Mouse (Mus musculus) forebrain, embryonic 10.5 days (tissue): Measurements from ENCODE around the gene Sspn. TPM values are rescaled to one million over a fixed set of nuclear protein-coding genes. Genes with fewer than 3 reads are reported as not detected.

Experiments
- DNase-seq: peaks from one replicate; pipeline ENCODE4 v3.0.0-alpha.2; 2017; ENCODE audit warnings: low spot score; ENCODE audit errors: extremely low spot score
- H3K27ac ChIP-seq: fragments of 300-500 bp; sonication (generic); 2 replicates; pipeline ENCODE4 v1.5.1; 2016; ENCODE audit warnings: mild to moderate bottlenecking
- H3K27me3 ChIP-seq: fragments of 300-500 bp; sonication (generic); 2 replicates; pipeline ENCODE4 v1.6.1; 2016; ENCODE audit warnings: mild to moderate bottlenecking; ENCODE audit not compliant: poor library complexity, severe bottlenecking
- H3K36me3 ChIP-seq: fragments of 300-500 bp; sonication (generic); replicated peaks from 2 replicates; pipeline ENCODE4 v1.6.1; 2016; ENCODE audit warnings: mild to moderate bottlenecking, moderate library complexity
- H3K4me1 ChIP-seq: fragments of 300-500 bp; sonication (generic); 2 replicates; pipeline ENCODE4 v1.6.1; 2016
- H3K4me3 ChIP-seq: fragments of 300-500 bp; sonication (generic); 2 replicates; pipeline ENCODE4 v1.5.1; 2016; ENCODE audit warnings: mild to moderate bottlenecking, moderate library complexity
- H3K9me3 ChIP-seq: fragments of 300-500 bp; sonication (generic); 2 replicates; pipeline ENCODE4 v1.6.1; 2016; ENCODE audit warnings: mild to moderate bottlenecking, moderate library complexity
- WGBS: fragments of 180-500 bp; shearing (Covaris S2); methylation state at CpG from one replicate; pipeline ENCODE4 v1.1.7; 2016; 5-methylcytosine and 5-hydroxymethylcytosine counted together
- polyA plus RNA-seq: library from polyadenylated mRNA; unstranded; fragments of >200 nt; fragmentation: Nextera tagmentation; extraction: Ambion mirVana; gene quantifications from 2 replicates; pipeline ENCODE4 v1.2.1, GENCODE M21; 2016

Gene Sspn
- polyA plus RNA-seq, 1 experiment from 2014 or later = 1.8 TPM

DNA sequence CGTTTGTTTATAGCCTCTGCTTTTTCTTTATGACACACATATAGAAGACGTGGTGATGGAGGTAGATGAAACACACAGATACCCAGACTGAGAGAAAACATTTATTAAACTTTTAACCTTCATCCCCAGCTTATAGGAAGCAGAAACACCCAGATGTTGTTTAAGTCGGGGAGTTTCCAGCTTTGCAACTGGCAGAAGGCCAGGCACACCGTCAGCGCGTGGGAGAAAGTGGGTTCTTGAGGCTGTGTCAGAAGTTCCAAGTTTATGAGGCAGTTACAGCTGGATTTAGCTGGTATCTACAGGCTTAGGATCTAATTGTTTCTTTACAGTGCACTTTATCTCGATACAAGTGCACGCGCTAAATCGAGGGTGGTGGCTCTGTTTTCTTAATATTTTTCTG lies 61.5 kb downstream of the Sspn start:
- Histone ChIP-seq H3K27ac (no peak overlapping the region), H3K27me3 (no peaks in the 10 kb centered on the region), H3K4me1 (peaks cover 14% of the 10 kb centered on the region), H3K4me3 (no peak overlapping the region), H3K36me3 (no peaks in the 10 kb centered on the region), H3K9me3 (no peaks in the 10 kb centered on the region)
- no peak for DNase-seq
- 94% methylated on average over 10 of the region's 10 CpGs for WGBS

DNA sequence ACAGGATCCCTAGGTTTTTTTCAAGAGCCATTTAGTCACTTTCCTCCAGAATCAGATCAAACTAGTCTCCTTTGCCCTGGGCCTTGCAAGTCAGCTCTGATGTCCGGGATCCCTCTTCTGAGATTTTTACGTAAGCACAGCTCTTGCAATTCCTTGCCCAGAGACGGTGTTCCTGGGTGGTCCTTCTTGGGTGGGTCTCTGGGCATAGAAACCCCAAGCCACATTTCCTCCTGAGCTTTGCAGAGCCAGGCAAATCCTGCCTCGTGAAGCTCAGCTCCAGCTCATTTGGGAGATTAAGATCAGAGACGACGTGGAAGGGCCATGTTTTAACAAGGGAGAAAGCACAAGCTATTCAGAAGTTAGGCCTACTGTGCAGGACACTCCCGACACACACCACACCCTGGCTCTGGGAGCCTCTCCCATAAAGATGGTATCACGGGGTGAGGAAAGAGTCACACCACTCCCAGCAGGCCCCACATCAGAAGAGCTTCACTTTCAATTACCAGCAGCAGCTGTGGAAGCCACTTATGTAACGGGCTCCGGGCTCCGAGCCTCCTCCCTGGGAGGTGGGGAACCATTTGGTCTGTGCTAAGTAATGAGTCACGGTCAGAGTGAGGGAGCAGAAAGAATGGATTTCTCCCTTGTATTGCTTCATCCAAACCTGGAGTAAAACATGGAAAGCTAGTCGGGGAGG lies 67.0 kb downstream of the Sspn start:
- Histone ChIP-seq H3K4me1 (peaks cover 11% of the 10 kb centered on the region), H3K4me3 (no peak overlapping the region), H3K9me3 (no peaks in the 10 kb centered on the region), H3K27me3 (no peaks in the 10 kb centered on the region), H3K27ac (peak overlapping the region; percentile 27), H3K36me3 (no peaks in the 10 kb centered on the region)
- DNase-seq = no peak
- whole genome bisulfite sequencing = 30% methylated on average over 13 of the region's 13 CpGs

DNA sequence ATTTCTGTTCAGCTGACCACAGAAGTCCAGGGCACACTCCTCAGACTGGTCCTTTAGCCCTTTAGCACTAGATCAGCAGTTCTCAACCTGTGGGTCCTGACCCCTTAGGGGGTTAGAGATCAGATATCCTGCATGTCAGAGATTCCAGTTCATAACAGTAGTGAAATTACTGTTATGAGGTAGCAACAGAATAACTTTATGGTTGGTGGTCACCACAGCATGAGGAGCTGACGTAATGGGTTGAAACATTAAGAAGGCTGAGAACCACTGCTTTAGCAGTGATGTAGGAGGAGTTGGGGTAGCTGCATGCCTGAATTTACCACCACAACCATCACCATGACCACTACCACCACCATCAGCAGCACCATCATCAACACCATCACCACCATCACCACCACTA lies 69.3 kb downstream of the Sspn start:
- WGBS = 97% methylated on average over 1 of the region's 1 CpGs
- Histone ChIP-seq H3K4me1 (peaks cover 11% of the 10 kb centered on the region), H3K27ac (no peak overlapping the region), H3K4me3 (no peak overlapping the region), H3K27me3 (no peaks in the 10 kb centered on the region), H3K9me3 (no peaks in the 10 kb centered on the region), H3K36me3 (no peaks in the 10 kb centered on the region)
- no peak for DNase-seq

DNA sequence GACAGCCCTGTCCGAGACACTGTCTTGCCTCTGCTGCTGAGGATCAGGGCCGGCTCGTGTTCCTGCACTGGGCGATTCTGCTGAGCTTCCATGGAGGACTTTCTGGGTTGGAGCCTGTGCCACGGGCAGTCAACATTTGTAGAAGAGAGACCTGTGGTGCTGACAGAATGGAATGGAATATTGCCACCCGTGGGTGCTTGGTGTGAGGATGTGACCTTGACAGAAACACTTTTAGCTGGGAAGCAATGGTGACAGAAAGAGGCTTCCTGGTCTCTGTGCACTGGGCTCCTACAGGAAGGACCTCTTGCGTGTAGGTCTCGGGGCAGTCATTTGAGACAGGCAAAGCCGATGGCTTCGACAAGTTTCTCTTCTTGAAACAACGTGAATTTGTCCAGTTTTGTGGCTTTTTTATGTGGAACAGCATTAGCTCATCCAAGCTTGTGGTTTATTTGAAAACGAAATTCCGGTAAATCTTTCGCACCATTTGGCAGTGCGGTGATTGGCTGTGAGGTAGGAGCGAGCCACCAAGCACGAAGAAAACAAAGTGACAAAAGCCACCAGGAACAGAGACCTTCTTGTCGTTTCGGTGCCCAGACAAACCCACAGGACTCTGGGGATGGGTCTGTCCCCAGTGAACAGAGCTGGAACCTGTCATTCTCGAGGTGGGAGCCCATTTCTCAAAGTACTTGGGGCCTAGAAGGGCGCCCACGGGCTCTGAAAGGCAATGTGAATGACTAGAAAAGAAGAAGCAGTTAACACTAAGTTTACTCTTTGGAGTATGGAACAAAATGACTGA lies 70.2 kb downstream of the Sspn start:
- DNase-seq = no peak
- WGBS = 93% methylated on average over 22 of the region's 22 CpGs
- H3K27me3 ChIP-seq = no peaks in the 10 kb centered on the region
- peaks cover 17% of the 10 kb centered on the region for H3K4me1 ChIP-seq
- no peak overlapping the region for H3K4me3 ChIP-seq
- no peaks in the 10 kb centered on the region for H3K36me3 ChIP-seq
- no peaks in the 10 kb centered on the region for H3K9me3 ChIP-seq
- no peak overlapping the region for H3K27ac ChIP-seq

GRCm38 (mm10) chr6:146004174-146004601 lies 72.7 kb downstream of the Sspn start:
- Histone ChIP-seq H3K4me3 (no peak overlapping the region), H3K4me1 (peaks cover 18% of the 10 kb centered on the region), H3K27me3 (no peaks in the 10 kb centered on the region), H3K36me3 (no peaks in the 10 kb centered on the region), H3K27ac (no peak overlapping the region), H3K9me3 (no peaks in the 10 kb centered on the region)
- WGBS = 91% methylated on average over 3 of the region's 3 CpGs
- DNase-seq = no peak

DNA sequence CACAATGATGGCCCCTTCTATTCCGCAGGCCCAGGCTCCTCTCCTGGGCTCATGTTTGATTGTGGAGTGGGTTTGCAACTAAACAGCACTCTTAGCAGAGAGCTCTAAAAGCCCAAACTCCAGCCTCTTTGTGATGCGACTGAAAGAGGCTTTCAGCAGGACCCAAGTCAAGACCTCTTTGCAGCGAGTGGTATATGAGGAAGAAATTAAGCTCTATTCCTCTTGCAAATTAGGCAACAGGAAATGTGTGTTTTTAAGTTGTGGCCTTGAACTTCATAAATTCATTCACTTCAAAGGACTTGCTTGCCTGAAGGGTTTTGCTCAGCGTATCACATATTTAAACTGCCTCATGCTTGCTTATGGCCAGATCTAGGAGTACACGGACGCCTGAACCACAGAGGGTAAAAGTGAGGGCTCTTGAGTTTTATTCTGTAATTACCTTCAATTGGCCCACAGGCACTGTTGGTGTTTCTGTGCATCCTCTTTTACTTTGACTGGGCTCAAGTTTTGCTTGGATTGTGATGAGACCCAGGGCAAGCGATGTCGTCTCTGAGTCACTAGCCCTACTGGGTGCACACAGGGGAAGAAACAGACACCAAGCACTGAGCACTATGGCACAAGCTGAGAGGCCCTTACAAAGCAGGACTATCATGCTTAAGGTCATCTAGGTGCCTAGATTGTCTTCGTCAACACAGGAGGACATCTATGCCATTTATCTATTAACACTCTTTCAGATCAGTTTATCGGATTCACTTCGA lies 73.9 kb downstream of the Sspn start:
- no peak overlapping the region for H3K4me3 ChIP-seq
- 87% methylated on average over 11 of the region's 11 CpGs for WGBS
- peaks cover 2% of the 10 kb centered on the region; the same call in 1 of the 2 replicates for H3K27me3 ChIP-seq
- H3K27ac ChIP-seq = no peak overlapping the region
- H3K4me1 ChIP-seq = peaks cover 20% of the 10 kb centered on the region
- no peak for DNase-seq
- no peaks in the 10 kb centered on the region for H3K36me3 ChIP-seq
- no peaks in the 10 kb centered on the region for H3K9me3 ChIP-seq

DNA sequence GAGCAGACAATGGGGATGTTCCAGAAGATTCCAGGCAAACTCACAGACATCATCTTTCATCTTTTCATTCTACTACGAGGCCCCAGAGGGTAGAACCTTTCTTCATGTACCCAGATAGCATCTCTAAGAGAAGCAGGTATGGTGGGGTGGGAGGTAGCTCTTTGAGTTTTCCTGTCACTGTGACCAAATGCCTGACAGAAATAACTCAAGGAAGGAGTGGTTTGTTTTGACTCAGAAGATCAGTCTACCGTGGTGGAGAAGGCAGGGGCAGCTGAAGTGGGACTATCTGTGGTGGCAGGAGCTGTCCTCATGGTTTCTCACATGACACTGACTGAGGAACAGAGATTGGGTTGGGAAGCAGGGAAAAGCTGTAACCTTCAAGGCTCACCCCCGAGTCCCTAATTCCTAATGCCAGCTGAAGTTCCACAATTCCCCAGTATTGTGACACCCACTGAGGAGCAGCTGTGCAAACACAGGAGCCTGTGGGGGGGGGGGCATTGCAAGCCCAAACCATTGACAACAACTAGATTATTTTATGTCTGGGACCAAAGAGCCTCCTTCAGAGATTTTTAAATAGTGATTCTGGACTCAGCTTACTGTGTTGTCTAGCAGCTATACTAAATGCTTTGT lies 74.6 kb downstream of the Sspn start:
- Histone ChIP-seq H3K36me3 (no peaks in the 10 kb centered on the region), H3K4me1 (peaks cover 23% of the 10 kb centered on the region), H3K27me3 (peaks cover 5% of the 10 kb centered on the region; the same call in 1 of the 2 replicates), H3K4me3 (no peak overlapping the region), H3K9me3 (no peaks in the 10 kb centered on the region), H3K27ac (no peak overlapping the region)
- WGBS = 81% methylated on average over 3 of the region's 3 CpGs
- DNase-seq = no peak

DNA sequence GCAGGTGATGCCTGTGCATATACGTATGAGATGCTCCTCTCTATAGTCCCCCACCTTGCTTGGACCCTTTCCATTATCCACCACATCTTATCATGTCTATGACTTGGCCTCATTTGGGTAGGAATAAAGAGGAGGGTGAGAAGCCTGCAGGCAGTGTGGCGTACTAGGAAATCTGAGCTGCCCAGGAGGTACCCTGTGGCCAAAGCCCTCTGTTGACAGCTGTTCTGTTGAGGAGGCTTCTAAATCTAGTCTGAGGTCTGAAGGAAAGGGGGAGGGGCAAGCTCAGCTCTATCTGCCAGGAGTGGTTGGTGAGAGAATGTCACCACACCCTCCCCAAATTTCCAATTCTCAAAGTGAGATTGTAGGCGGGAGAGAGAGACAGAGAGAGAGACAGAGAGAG lies 75.3 kb downstream of the Sspn start:
- H3K4me3 ChIP-seq = no peak overlapping the region
- no peaks in the 10 kb centered on the region for H3K36me3 ChIP-seq
- H3K27me3 ChIP-seq = peaks cover 5% of the 10 kb centered on the region; the same call in 1 of the 2 replicates
- DNase-seq = no peak
- peaks cover 23% of the 10 kb centered on the region for H3K4me1 ChIP-seq
- no peak overlapping the region for H3K27ac ChIP-seq
- H3K9me3 ChIP-seq = no peaks in the 10 kb centered on the region
- WGBS = 81% methylated on average over 3 of the region's 3 CpGs

- WGBS = 75% methylated on average over 5 of the region's 5 CpGs
- no peak for DNase-seq
These were observed 77.1 kb downstream of the Sspn start for GRCm38 (mm10) chr6:146008450-146008981.

GRCm38 (mm10) chr6:146009163-146009915 lies 77.9 kb downstream of the Sspn start:
- DNase-seq = no peak
- H3K4me3 ChIP-seq = no peak overlapping the region
- no peaks in the 10 kb centered on the region for H3K36me3 ChIP-seq
- peaks cover 5% of the 10 kb centered on the region; the same call in 1 of the 2 replicates for H3K27me3 ChIP-seq
- H3K9me3 ChIP-seq = no peaks in the 10 kb centered on the region
- H3K27ac ChIP-seq = no peak overlapping the region
- 64% methylated on average over 10 of the region's 10 CpGs for WGBS
- H3K4me1 ChIP-seq = peaks cover 27% of the 10 kb centered on the region

More at GRCm38 (mm10) chr6:146008450-146008981, 77.1 kb downstream of the Sspn start:
- Histone ChIP-seq H3K36me3 (no peaks in the 10 kb centered on the region), H3K4me1 (peaks cover 27% of the 10 kb centered on the region), H3K27me3 (peaks cover 5% of the 10 kb centered on the region; the same call in 1 of the 2 replicates), H3K9me3 (no peaks in the 10 kb centered on the region), H3K4me3 (no peak overlapping the region), H3K27ac (no peak overlapping the region)

DNA sequence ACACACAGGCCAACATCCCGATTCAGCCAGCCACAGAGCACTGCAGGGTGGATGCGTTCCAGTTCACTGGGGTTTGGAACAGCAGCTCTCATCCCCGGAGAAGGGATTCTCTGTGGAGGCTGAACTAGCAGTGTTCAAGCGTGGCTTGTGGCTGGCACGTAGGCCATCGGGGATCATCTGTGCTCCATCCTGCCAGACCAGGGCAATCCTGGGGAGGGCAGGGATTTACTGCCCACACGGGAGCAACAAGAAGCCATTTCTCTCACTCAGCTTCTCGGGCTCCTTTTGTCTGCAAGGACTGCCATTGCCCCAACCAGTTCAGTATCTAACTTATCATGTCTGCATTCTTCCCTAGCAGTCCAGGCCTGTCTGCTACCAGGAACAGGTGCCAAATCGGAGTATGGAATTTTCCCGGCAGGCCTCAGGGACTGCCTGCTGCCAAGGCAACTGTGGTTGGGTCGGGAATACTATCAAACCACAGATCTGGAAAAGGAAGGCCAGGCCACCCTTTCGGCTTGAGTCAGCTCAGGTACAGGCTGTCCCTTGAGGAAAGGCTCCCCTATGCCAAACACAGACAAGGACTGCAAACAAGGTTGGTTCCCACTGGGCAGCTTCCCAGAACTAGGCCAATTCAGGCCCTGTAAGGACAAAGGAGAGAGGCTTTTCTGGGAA lies 78.8 kb downstream of the Sspn start:
- no peak overlapping the region for H3K4me3 ChIP-seq
- 77% methylated on average over 12 of the region's 12 CpGs for WGBS
- peaks cover 27% of the 10 kb centered on the region for H3K4me1 ChIP-seq
- DNase-seq = no peak
- H3K27me3 ChIP-seq = peaks cover 5% of the 10 kb centered on the region; the same call in 1 of the 2 replicates
- no peaks in the 10 kb centered on the region for H3K9me3 ChIP-seq
- peak overlapping the region; percentile 5; the same call in 1 of the 2 replicates for H3K27ac ChIP-seq
- H3K36me3 ChIP-seq = no peaks in the 10 kb centered on the region
